Mouse (Mus musculus) gastrocnemius, postnatal 4 days (tissue): ENCODE measurements around the gene Pla2g12b. TPM values are rescaled to one million over a fixed set of nuclear protein-coding genes. Genes with fewer than 3 reads are reported as not detected.
A peak's percentile ranks its signal among the peaks of the same experiment; 100 is the strongest.

Source experiments
- DNase-seq, 2 experiments: peaks; one replicate each; pipeline ENCODE4 v3.0.0; 2021 to 2022; ENCODE audit warnings: low spot score in 2 of 2, mixed read lengths in 2 of 2
- total RNA-seq, 2 experiments: library from RNA; stranded (reverse); gene quantifications; 2 replicates each; pipeline ENCODE4 v1.2.3; 2021

Pla2g12b gene
- total RNA-seq, 2 experiments from 2014 or later = not detected

DNA sequence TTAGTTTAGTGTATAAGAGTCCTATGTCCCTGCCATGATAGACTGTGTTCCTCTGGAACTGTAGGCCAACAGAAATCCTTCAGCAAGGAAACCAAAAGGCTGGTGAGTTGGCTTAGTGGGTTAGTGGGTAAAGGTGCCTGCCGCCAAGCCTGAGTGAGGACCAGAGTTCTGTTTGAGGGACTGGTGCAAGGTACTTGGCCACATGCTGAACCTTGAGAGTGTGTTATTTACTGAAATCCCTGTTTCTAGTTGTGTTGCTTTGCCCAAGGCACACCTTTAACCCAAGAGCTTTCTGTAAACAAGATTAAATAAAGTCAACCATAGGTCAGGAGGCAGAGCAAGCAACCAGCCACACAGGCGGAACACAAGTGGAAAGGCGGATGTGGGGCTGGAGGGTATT, 62.1 kb downstream of the Pla2g12b start:
- DNase-seq = no peak

DNA sequence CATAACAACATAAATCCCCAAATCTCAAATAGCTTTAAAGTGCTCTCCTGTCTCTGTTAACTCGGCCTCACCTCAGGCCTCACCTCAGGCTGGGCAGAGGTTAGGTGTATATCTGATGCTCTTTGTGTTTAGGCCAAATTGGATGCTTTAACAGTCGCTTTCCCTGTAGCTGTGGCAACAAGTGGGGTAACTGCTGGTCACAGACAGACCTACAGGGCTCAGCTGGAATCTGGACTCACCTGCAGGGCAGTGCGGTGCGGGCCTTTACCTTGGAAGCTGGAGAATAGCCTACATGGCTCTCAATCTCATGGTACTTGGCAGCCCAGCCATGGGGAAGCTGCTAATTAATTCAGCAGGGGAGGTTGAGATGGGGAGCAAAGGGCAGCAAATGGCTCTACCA, 63.2 kb downstream of the Pla2g12b start:
- DNase-seq = no peak

DNA sequence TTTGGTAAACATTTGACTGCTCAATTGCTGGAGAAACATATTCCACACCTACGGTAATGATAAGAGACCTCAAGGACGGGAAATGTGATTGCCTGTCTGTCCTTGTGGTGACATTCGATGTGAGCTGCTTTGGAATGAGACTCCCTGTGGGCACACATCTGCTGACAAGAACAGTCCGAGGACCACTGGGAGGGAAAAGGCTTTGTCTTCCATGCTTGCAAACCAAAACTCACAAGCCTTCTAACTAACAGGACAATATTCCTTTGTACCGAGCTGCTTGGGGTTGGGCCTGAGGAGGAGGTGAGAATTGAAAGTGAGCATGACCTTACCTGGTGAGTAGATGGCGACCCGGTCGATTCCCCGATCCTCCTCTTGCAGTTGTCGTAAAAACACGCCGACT, 63.8 kb downstream of the Pla2g12b start:
- no peak for DNase-seq

DNA sequence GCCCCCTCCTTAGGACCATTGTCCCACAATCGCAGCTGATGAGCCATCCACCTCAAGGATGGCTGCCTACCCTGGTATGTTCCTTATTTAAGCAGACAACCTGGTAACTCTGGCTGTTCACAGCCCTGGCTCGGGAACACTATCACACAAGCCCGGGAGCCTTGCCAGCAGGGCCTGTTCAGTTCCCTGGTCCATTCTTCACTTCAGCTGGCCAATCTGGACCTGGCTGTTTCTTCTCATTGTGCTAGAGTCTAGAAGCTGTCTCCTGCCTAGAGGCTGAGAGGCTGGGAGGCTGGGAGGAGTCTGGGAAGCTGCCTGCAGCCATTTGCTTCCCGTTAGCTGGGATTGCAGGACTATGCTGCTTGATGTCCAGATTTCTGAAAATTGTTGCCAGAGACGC, 67.0 kb downstream of the Pla2g12b start:
- DNase-seq = peak in 1 of 2 experiments; percentile 35

Other genes with a start within 250 kb of the Pla2g12b start
- 10 to 100 TPM; 42.5 to 46.4 TPM for gene Sept10, start 181.8 kb upstream of the Pla2g12b start, total RNA-seq
- gene Sowahc, start 181.7 kb upstream of the Pla2g12b start, total RNA-seq = 1 to 10 TPM; 5.5 to 5.9 TPM
- 10 to 100 TPM; 39.2 to 41.0 TPM for gene P4ha1, start 80.4 kb upstream of the Pla2g12b start, total RNA-seq
- 10 to 100 TPM; 66.6 to 73.1 TPM for gene Gm10273, start 8.0 kb upstream of the Pla2g12b start, total RNA-seq
- under 1 TPM; 0.56 to 0.75 TPM for gene Oit3, start 38.1 kb downstream of the Pla2g12b start, total RNA-seq
- gene Gm10322, start 212.4 kb downstream of the Pla2g12b start, total RNA-seq = not detected
- 10 to 100 TPM; 81.5 to 87.4 TPM for gene Mcu, start 213.0 kb downstream of the Pla2g12b start, total RNA-seq